Mouse (Mus musculus): ENCODE data around the gene R3hdml. TPM values are rescaled to one million over a fixed set of nuclear protein-coding genes. Genes with fewer than 3 reads are reported as not detected.

The R3hdml gene
- polyA plus RNA-seq, 1 experiment from 2014 or later, result not detected

DNA sequence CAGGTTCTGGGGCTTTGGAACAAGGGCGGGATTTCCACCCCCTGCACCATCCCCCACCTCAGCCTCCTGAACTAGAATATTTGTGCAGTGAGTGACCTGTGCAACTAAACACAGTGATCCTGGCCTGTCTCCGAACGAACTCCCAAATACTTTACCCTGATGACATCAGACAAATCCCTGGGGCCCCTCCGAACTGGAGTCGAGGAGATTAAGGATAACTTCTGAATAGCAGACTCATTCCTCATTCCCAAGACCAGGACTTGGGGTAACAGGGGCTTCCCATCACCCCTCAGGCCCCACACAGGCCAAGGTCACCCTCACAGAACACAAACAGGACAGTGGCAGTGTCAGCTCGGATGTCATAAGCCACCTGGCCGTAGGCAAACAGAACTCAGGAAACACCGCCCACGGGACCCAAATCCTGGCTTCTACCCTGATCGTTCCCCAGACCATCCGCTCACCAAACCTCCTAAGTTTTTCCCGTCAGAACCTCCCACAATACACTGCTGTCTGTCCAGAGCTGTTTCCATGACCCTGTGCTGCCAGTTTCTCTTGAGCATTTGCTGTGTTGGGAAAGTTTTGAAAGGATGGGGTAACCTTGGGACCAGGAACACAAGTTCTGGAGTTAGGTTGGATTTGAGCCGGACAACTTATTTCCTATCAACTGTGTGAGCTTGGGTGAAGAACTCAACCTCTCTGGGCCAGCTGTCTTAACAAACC is 47.4 kb downstream of the R3hdml start:
- peaks cover 36% of the 10 kb centered on the region for H3K4me1 ChIP-seq (replicated peaks)
- no peaks in the 10 kb centered on the region for H3K27me3 ChIP-seq
- peak; percentile 58 for ATAC-seq (ENCODE audit: insufficient read depth)
- no peak overlapping the region for H3K9ac ChIP-seq
- no peaks in the 10 kb centered on the region for H3K9me3 ChIP-seq (replicated peaks)
- H3K4me3 ChIP-seq (replicated peaks), result peak overlapping the region; percentile 15; the same call in 1 of the 2 replicates
- WGBS (ENCODE audit: insufficient replicate concordance), result 57% methylated on average over 13 of the region's 13 CpGs
- H3K27ac ChIP-seq (replicated peaks), result peak overlapping the region; percentile 81
- H3K36me3 ChIP-seq (replicated peaks), result no peaks in the 10 kb centered on the region
- peak overlapping the region; percentile 46 for H3K4me2 ChIP-seq

DNA sequence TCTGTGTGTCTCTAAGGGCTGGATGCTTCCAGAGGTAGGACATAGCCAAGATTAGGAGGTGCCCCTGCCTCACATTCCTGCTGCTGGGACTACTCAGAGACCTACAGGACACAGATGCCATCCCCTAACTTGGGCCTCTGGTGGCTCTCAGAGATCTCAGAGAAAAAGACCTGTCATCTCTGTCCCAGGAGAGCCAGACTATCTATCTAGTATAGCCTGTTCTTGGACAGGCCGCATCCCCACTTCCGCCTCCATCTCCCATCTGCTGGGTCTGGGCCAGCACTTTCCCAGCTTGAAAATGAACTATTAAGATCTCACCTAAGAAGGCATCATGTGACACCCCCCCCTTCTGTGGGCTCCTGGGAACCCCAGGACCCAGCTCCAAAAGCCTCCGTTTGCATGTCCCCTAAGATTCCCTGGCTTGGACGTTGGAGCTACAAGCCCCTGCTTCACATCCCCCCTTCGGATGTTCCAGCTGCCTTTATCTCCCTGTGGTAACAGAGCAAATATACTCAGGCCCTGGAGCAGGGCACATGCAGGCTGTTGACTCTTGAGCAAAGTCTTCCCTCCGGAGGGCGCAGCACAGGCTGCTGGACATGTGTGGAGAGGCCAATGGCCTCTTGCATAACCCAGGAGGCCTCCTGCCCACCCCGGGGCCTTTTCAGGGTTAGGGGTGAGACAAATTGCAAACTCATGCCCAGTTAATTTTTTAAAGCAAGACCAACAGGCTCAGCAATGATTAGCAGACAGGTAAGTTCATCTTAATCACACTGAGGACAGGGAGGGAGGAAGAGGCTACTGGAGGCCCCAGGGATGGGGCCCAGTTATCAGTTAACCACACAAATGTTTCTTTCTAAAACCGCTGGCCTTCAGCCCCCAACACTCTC is 48.4 kb downstream of the R3hdml start:
- WGBS (ENCODE audit: insufficient replicate concordance), result 31% methylated on average over 9 of the region's 9 CpGs
- peak overlapping the region; percentile 46 for H3K4me2 ChIP-seq
- peak overlapping the region; percentile 15 for H3K4me3 ChIP-seq (replicated peaks)
- no peaks in the 10 kb centered on the region for H3K9me3 ChIP-seq (replicated peaks)
- peak overlapping the region; percentile 81 for H3K27ac ChIP-seq (replicated peaks)
- no peaks in the 10 kb centered on the region for H3K27me3 ChIP-seq
- ATAC-seq (ENCODE audit: insufficient read depth), result peak; percentile 82
- H3K9ac ChIP-seq, result no peak overlapping the region
- no peaks in the 10 kb centered on the region for H3K36me3 ChIP-seq (replicated peaks)
- H3K4me1 ChIP-seq (replicated peaks), result peaks cover 31% of the 10 kb centered on the region

DNA sequence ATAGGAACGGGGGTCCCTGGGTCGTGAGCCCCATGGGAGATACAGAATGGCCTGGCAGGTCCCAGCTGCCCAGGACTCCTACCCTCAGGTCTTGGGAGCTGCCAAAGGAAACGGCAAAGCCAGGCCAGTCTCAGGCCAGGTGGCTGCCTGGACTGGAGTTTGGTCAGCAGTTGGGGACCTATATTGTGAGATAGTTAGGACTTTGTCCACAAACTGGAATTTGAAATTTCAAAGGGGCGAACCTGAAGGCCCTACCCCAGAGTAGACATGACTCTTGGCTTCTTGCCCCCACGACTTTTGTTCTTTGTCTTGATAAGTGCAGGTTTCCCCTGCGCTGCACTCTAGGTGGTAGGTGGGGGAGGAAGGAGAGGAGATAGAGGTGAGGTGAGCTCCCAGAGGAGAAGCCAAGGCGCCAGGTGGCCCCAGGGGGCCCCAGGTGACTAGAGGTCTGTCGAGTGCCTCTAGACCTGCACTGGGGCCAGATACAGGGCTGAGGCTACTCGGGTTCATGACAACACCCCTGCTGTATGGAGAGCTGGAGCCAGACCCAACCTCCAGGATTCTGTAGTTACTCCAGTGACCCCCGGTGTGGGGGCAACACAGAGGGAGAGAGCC is 49.6 kb downstream of the R3hdml start:
- ATAC-seq (ENCODE audit: insufficient read depth), result no peak
- Histone ChIP-seq H3K4me1 (replicated peaks) (peaks cover 34% of the 10 kb centered on the region), H3K27me3 (no peaks in the 10 kb centered on the region), H3K36me3 (replicated peaks) (no peaks in the 10 kb centered on the region), H3K9me3 (replicated peaks) (no peaks in the 10 kb centered on the region), H3K4me2 (peak overlapping the region; percentile 38), H3K27ac (replicated peaks) (peak overlapping the region; percentile 78), H3K4me3 (replicated peaks) (0 out of 2 replicates have a peak overlapping the region, but pooled peaks have one; percentile 11), H3K9ac (no peak overlapping the region)
- 52% methylated on average over 10 of the region's 10 CpGs for WGBS (ENCODE audit: insufficient replicate concordance)

DNA sequence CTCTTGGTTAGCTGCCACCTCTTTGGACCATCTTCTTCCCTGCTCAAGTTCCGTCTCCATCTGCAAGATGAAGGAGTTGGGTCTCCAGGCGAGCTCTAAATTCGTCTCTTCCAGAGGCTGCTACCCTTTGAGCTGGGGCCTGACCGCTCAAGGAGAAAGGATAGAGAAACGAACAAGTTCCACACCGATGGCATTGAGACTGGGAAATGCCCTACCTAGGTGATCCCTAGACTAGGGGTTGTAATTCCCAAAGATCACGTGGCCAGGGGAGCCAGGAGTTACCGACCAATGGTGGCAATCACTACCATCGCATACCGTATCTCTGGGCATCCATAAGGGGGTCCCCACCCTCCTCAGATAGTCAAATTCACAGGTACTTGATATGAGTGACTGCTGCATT is 50.6 kb downstream of the R3hdml start:
- Histone ChIP-seq H3K9me3 (replicated peaks) (no peaks in the 10 kb centered on the region), H3K27me3 (no peaks in the 10 kb centered on the region), H3K36me3 (replicated peaks) (no peaks in the 10 kb centered on the region), H3K27ac (replicated peaks) (no peak overlapping the region), H3K4me2 (no peak overlapping the region), H3K4me3 (replicated peaks) (no peak overlapping the region), H3K9ac (no peak overlapping the region), H3K4me1 (replicated peaks) (peaks cover 30% of the 10 kb centered on the region)
- no peak for ATAC-seq (ENCODE audit: insufficient read depth)
- 70% methylated on average over 10 of the region's 10 CpGs for WGBS (ENCODE audit: insufficient replicate concordance)

DNA sequence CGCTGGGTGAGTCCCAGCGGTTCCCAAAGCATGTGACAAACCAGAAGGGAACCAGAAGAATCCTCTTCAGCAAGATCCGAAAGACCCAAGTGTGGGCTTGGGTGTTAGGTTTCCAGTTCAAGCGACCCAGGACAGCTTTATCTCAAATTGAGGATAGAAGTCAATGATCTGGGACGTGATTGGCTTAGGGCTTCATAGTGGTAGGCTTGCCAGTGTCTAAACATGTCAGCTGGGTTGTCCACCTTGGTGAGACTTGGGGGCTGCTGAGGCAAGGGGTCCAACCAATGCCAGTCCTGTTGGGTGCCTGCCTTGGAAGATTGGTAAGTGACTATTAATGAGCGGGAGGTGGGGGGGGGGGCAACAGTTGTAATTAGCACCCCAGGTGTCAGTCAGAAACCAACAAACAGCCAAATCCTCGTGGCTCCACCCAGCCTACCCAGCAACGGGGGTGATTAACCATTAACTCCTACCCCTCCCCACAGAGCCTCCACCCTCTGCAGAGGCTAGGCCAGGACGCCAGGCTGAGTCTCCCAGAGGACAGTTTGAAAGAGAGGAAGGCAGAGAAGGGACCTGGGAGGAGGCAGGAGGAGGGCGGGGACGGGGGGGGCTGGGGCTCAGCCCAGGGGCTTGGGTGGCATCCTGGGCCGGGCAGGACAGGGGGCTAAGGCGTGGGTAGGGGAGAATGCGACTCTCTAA is 54.7 kb downstream of the R3hdml start:
- no peaks in the 10 kb centered on the region for H3K9me3 ChIP-seq (replicated peaks)
- peak overlapping the region; percentile 30; the same call in 1 of the 2 replicates for H3K9ac ChIP-seq
- WGBS (ENCODE audit: insufficient replicate concordance), result 52% methylated on average over 14 of the region's 14 CpGs
- H3K36me3 ChIP-seq (replicated peaks), result no peaks in the 10 kb centered on the region
- H3K4me1 ChIP-seq (replicated peaks), result peaks cover 10% of the 10 kb centered on the region
- H3K27me3 ChIP-seq, result no peaks in the 10 kb centered on the region
- peak; percentile 78 for ATAC-seq (ENCODE audit: insufficient read depth)
- peak overlapping the region; percentile 38; the same call in 1 of the 2 replicates for H3K27ac ChIP-seq (replicated peaks)
- peak overlapping the region; percentile 50 for H3K4me3 ChIP-seq (replicated peaks)
- no peak overlapping the region for H3K4me2 ChIP-seq

DNA sequence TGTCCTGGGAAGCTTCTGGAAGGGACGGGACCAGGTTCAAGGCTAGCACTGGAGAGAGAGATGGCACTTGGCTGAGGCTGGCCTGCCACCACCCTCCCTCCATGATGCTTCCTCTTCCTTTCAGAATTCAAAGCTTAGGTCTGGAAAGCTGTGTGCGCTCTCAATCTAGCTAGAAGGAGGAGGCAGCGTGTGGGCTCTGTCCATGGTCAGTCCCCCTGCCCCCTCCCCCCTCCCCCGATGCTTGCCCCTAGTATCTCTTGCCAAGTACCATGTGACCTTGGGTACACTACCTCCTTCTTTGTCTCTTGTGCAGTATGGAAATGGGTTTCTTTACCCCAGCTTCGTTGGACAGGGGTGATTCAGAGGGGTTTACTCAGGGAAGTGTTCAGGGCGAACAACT is 56.7 kb downstream of the R3hdml start:
- H3K9me3 ChIP-seq (replicated peaks), result no peaks in the 10 kb centered on the region
- H3K36me3 ChIP-seq (replicated peaks), result no peaks in the 10 kb centered on the region
- peak overlapping the region; percentile 49 for H3K4me2 ChIP-seq
- peaks cover 26% of the 10 kb centered on the region for H3K4me1 ChIP-seq (replicated peaks)
- H3K27ac ChIP-seq (replicated peaks), result peak overlapping the region; percentile 29; the same call in 1 of the 2 replicates
- WGBS (ENCODE audit: insufficient replicate concordance), result 42% methylated on average over 6 of the region's 6 CpGs
- no peaks in the 10 kb centered on the region for H3K27me3 ChIP-seq
- no peak for ATAC-seq (ENCODE audit: insufficient read depth)
- H3K9ac ChIP-seq, result peak overlapping the region; percentile 30; the same call in 1 of the 2 replicates
- H3K4me3 ChIP-seq (replicated peaks), result peak overlapping the region; percentile 50

DNA sequence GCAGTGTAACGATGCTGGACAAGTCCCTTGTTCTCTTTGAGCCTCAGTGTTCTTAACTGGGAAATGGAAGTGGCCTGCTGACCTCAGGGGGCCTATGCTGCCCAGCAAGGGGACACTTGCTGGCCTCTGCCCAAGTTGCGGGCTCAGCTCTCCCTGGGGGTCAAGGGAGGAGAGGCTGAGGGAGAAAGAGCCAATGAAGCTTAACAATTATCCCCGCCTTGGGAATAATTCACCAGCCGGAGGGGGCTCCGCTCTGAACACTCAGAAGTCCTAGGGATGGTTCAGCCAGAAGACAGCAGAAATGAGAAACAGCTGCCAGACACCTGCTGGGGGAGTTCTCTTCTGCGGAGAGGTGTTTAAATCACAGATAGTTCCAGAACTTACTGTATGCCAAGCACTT is 57.7 kb downstream of the R3hdml start:
- no peaks in the 10 kb centered on the region for H3K9me3 ChIP-seq (replicated peaks)
- H3K9ac ChIP-seq, result no peak overlapping the region
- no peak for ATAC-seq (ENCODE audit: insufficient read depth)
- H3K27me3 ChIP-seq, result no peaks in the 10 kb centered on the region
- H3K4me3 ChIP-seq (replicated peaks), result peak overlapping the region; percentile 50
- peaks cover 30% of the 10 kb centered on the region for H3K4me1 ChIP-seq (replicated peaks)
- H3K4me2 ChIP-seq, result peak overlapping the region; percentile 49
- WGBS (ENCODE audit: insufficient replicate concordance), result 60% methylated on average over 6 of the region's 6 CpGs
- H3K36me3 ChIP-seq (replicated peaks), result no peaks in the 10 kb centered on the region
- H3K27ac ChIP-seq (replicated peaks), result 0 out of 2 replicates have a peak overlapping the region, but pooled peaks have one; percentile 6

Other genes starting within 250 kb of the R3hdml start
- gene Jph2, start 94.3 kb upstream of the R3hdml start, polyA plus RNA-seq (2015; fragmentation: Nextera tagmentation; extraction: Ambion mirVana), result 0.21 and 0.23 TPM in 2 replicates
- gene Oser1, start 67.6 kb upstream of the R3hdml start, polyA plus RNA-seq (2015; fragmentation: Nextera tagmentation; extraction: Ambion mirVana), result 36.7 and 37.1 TPM in 2 replicates
- gene Gdap1l1, start 53.8 kb upstream of the R3hdml start, polyA plus RNA-seq (2015; fragmentation: Nextera tagmentation; extraction: Ambion mirVana), result 0.10 and 0.21 TPM in 2 replicates
- gene Fitm2, start 19.7 kb upstream of the R3hdml start, polyA plus RNA-seq (2015; fragmentation: Nextera tagmentation; extraction: Ambion mirVana), result 3.8 and 4.6 TPM in 2 replicates
- gene Hnf4a, start 14.5 kb downstream of the R3hdml start, polyA plus RNA-seq (2015; fragmentation: Nextera tagmentation; extraction: Ambion mirVana), result 17.0 and 19.0 TPM in 2 replicates
- 8.5 and 10.4 TPM in 2 replicates for gene Ttpal, start 110.0 kb downstream of the R3hdml start, polyA plus RNA-seq (2015; fragmentation: Nextera tagmentation; extraction: Ambion mirVana)
- 126 and 129 TPM in 2 replicates for gene Serinc3, start 152.8 kb downstream of the R3hdml start, polyA plus RNA-seq (2015; fragmentation: Nextera tagmentation; extraction: Ambion mirVana)
- gene Pkig, start 166.1 kb downstream of the R3hdml start, polyA plus RNA-seq (2015; fragmentation: Nextera tagmentation; extraction: Ambion mirVana), result 93.3 and 95.5 TPM in 2 replicates